Mouse (Mus musculus): ENCODE measurements around the gene Gnptg. TPM values are rescaled to one million over a fixed set of nuclear protein-coding genes. Genes with fewer than 3 reads are reported as not detected.

The Gnptg gene
- polyA plus RNA-seq (2012; rRNA removed) = 42.2 and 53.3 TPM in 2 replicates

DNA sequence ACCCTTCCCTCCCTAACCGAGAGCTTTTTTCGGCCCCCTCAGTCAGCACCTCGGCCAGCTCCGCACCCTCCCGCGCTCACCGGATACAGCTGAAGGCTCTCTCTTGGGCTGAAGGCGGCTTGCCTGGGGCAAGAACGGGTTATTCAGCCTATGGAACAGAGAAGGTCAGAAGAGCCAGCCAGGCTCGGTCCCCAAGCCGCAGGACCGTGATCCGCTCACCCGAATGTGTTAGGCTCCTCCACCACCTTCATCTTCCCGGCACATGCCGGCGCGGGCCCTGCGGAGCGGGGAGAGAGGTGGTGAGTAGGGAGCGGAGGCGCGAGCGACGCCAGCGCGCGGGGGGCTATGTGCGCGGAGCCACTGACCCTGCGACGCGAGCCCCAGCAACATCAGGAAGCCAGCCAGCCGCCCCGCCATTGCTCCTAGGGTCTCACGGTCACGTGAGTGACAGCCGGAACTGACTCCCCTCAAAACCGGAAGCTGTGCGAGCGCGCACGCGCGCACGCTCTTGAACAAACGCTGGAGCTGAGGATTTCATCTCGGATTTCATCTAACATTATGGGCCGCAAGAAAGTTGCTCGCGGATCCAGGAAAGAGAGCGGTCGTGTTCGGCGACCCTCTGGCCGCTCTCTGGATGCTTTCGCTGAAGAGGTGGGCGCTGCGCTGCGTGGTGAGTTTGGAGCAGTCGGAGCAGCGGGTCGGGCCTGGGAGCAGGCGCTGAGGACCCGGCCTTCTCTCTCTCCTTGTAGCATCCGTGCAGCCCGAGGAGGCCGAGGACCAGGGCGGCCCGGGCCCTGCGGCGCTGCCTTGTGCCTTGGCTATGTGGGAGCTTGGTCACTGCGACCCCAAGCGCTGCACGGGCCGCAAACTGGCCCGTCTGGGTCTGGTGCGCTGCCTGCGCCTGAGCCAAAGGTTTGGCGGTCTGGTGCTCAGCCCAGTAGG lies at the start of gene Gnptg, which contains the start of gene Tsr3:
TSS of gene Gnptg (minus strand) at position 430 of the 942 bp plus-strand sequence.
TSS of gene Tsr3 (plus strand) at position 476 of the 942 bp plus-strand sequence.

DNA sequence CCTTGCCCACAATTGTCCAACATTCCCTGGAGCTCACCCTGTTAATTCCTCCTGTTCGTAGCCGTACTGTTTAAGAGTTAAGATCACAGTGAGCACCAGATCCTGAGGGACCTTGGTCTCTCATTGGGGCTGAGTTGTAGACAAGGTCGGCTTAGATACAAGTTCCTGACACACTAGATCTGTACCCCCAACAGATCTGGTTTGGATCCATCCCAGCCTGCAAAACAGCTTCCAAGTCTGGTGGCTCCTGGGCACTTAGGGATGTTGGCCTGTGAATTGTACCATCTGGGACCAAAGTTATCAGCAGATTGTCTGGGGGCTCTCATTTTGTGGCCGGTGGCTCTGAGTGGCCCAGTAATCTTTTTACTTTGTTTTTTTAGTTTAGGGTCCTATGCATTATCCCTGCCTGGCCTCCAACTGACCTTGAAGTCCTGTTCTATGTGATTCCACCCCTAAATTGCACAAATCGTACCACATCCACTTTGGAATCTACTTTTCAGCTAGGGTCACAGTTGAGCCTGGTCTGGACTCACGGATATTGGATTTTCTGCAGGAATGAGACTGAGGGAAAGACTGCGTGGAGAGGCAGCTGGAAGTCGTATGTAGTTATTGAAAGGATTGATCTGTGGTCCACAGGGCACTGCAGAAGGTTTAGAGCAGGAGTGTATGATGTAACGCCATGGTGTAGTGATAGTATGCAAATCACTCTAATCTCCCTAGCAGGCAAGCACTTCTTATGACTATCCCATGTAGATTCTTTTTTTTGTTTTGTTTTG lies 34.8 kb upstream of the Gnptg start, which contains the start of gene Ube2i:
TSS of gene Ube2i (minus strand) at position 52 of the 776 bp plus-strand sequence.

DNA sequence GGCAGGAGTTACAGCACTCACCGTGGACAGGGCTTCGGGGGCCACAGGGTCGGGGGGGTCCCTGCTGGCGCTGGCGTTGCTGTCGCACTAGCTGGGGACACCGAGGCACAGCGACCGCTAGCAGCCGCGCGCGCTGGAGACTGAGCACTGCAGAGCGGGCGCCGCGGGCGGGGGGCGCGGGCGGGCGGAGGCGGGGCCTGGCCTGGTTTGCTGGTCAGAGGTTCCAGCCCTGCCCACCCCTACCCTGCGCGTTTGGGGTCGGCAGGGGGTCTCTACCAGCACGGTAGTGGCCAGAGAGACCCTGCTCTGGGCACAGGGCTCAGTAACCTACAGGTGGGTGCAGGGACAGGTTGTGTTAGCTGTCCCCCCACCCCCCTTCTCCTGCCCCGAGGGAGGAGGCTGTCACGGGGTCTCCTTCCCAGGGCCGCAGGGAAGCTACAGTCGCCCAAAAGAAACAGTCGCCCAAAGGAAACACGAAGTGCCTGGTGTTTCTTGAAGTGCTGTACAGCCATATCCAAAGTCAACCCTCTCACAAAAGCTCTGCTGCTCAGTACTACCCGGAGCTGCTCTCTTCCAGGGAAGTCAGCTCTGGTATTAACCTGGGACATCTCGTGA lies 16.3 kb upstream of the Gnptg start, which contains the start of gene Baiap3:
TSS of gene Baiap3 (minus strand) at position 225 of the 615 bp plus-strand sequence.

GRCm38 (mm10) chr17:25188150-25189031 lies 51.5 kb downstream of the Gnptg start, which contains the start of gene Unkl:
Gene Unkl, plus strand, starts transcription at chr17:25188397.

DNA sequence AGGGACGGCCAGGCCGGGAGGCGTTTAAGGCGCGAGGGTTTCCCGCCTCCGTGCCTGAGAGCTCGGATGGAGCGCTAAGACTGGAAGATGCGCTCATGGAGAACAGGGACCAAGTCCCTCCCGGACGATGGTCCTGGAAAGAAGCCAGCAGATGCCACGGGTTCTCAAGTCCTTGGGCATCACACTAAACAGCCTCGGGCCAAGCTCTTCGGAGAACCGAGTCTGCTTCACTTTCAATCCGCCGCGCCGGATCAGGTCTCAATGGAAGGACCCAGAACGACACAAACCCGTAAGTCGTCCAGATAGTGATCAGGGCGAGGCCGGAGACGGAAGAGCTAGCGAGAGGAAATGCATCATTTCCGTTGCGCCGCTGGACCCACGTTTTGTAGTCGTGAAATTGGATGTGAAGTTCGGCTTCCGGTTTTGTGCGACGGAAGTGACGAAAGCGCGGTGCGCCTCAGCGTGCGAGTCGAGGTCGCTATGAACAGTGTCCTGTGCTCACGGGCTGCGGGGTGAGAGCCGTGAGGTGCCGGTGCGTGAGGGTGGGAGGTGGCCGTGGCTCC lies 55.7 kb downstream of the Gnptg start, which contains the start of gene BC003965:
TSS of gene BC003965 (plus strand) at position 426 of the 563 bp plus-strand sequence.

Other genes with a start within 250 kb of the Gnptg start
- gene Cramp1l, start 224.3 kb downstream of the Gnptg start, polyA plus RNA-seq (2012; rRNA removed) = 28.7 and 36.2 TPM in 2 replicates
- gene Ift140, start 224.0 kb downstream of the Gnptg start, polyA plus RNA-seq (2012; rRNA removed) = 16.7 and 23.6 TPM in 2 replicates
- 4.2 and 7.3 TPM in 2 replicates for gene Tmem204, start 156.5 kb downstream of the Gnptg start, polyA plus RNA-seq (2012; rRNA removed)
- gene Telo2, start 124.2 kb downstream of the Gnptg start, polyA plus RNA-seq (2012; rRNA removed) = 31.8 and 44.2 TPM in 2 replicates
- gene Ptx4, start 119.4 kb downstream of the Gnptg start, polyA plus RNA-seq (2012; rRNA removed) = not detected in 2 replicates
- 27.6 and 29.7 TPM in 2 replicates for gene Clcn7, start 106.7 kb downstream of the Gnptg start, polyA plus RNA-seq (2012; rRNA removed)
- 0.02 TPM in 2 replicates for gene Ccdc154, start 77.7 kb downstream of the Gnptg start, polyA plus RNA-seq (2012; rRNA removed)
- gene Gm38655, start 64.7 kb downstream of the Gnptg start, polyA plus RNA-seq (2012; rRNA removed) = not detected in 2 replicates
- 28.6 and 42.4 TPM in 2 replicates for gene BC003965, start 55.6 kb downstream of the Gnptg start, polyA plus RNA-seq (2012; rRNA removed)
- 16.4 and 17.0 TPM in 2 replicates for gene Unkl, start 51.7 kb downstream of the Gnptg start, polyA plus RNA-seq (2012; rRNA removed)
- 52.3 and 87.6 TPM in 2 replicates for gene Tsr3, start within 50 bp of the Gnptg start, polyA plus RNA-seq (2012; rRNA removed)
- gene Baiap3, start 16.2 kb upstream of the Gnptg start, polyA plus RNA-seq (2012; rRNA removed) = 2.9 and 3.1 TPM in 2 replicates
- 632 and 669 TPM in 2 replicates for gene Ube2i, start 34.5 kb upstream of the Gnptg start, polyA plus RNA-seq (2012; rRNA removed)
- 0.20 TPM in 1 of 2 replicates, not detected in the other for gene Prss34, start 58.3 kb upstream of the Gnptg start, polyA plus RNA-seq (2012; rRNA removed)
- gene Prss28, start 68.5 kb upstream of the Gnptg start, polyA plus RNA-seq (2012; rRNA removed) = not detected in 2 replicates
- not detected in 2 replicates for gene Prss29, start 78.5 kb upstream of the Gnptg start, polyA plus RNA-seq (2012; rRNA removed)
- gene Tpsab1, start 105.4 kb upstream of the Gnptg start, polyA plus RNA-seq (2012; rRNA removed) = not detected in 2 replicates
- gene Tpsb2, start 126.2 kb upstream of the Gnptg start, polyA plus RNA-seq (2012; rRNA removed) = not detected in 2 replicates
- not detected in 2 replicates for gene Tpsg1, start 129.1 kb upstream of the Gnptg start, polyA plus RNA-seq (2012; rRNA removed)
- 53.5 and 55.8 TPM in 2 replicates for gene Cacna1h, start 193.7 kb upstream of the Gnptg start, polyA plus RNA-seq (2012; rRNA removed)
- gene Tekt4, start 214.5 kb upstream of the Gnptg start, polyA plus RNA-seq (2012; rRNA removed) = 0.25 and 0.42 TPM in 2 replicates